Mouse (Mus musculus) kidney, embryonic 15.5 days (tissue): ENCODE data around the gene Map7. TPM values are rescaled to one million over a fixed set of nuclear protein-coding genes. Genes with fewer than 3 reads are reported as not detected.

Source experiments
- ATAC-seq: fragments of 200-750 bp; cut with Nextera tagmentation; replicated peaks from 2 replicates; pipeline ENCODE4 v1.8.0; 2017; ENCODE audit warnings: moderate TSS enrichment; ENCODE audit not compliant: low FRiP score
- H3K27ac ChIP-seq: fragments of 300-500 bp; sonication (generic); 2 replicates; pipeline ENCODE4 v1.5.1; 2015; ENCODE audit warnings: mild to moderate bottlenecking, inconsistent platforms
- H3K27me3 ChIP-seq: fragments of 300-500 bp; sonication (generic); 2 replicates; pipeline ENCODE4 v1.6.1; 2015; ENCODE audit warnings: inconsistent platforms
- H3K36me3 ChIP-seq: fragments of 300-500 bp; sonication (generic); 2 replicates; pipeline ENCODE4 v1.6.1; 2015; ENCODE audit warnings: inconsistent platforms
- H3K4me1 ChIP-seq: fragments of 300-500 bp; sonication (generic); 2 replicates; pipeline ENCODE4 v1.6.1; 2015; ENCODE audit warnings: inconsistent platforms
- H3K4me2 ChIP-seq: fragments of 300-500 bp; sonication (generic); 2 replicates; pipeline ENCODE4 v1.6.1; 2015; ENCODE audit warnings: moderate library complexity, mild to moderate bottlenecking, inconsistent platforms
- H3K4me3 ChIP-seq: fragments of 300-500 bp; sonication (generic); replicated peaks from 2 replicates; pipeline ENCODE4 v1.5.1; 2015; ENCODE audit warnings: mild to moderate bottlenecking, inconsistent platforms
- H3K9ac ChIP-seq: fragments of 300-500 bp; sonication (generic); 2 replicates; pipeline ENCODE4 v1.6.1; 2015; ENCODE audit warnings: mild to moderate bottlenecking, inconsistent platforms
- H3K9me3 ChIP-seq: fragments of 300-500 bp; sonication (generic); replicated peaks from 2 replicates; pipeline ENCODE4 v1.6.1; 2016; ENCODE audit warnings: inconsistent platforms
- WGBS: fragments of 180-500 bp; shearing (Covaris S2); methylation state at CpG from one replicate; pipeline ENCODE4 v1.1.7; 2015; ENCODE audit warnings: mixed read lengths; 5-methylcytosine and 5-hydroxymethylcytosine counted together
- polyA plus RNA-seq: library from polyadenylated mRNA; unstranded; fragments of >200 nt; fragmentation: Nextera tagmentation; extraction: Ambion mirVana; gene quantifications from 2 replicates; pipeline ENCODE4 v1.2.1, GENCODE M21; 2015

The Map7 gene
- polyA plus RNA-seq, 1 experiment from 2014 or later = 26.7 TPM

GRCm38 (mm10) chr10:20219538-20219937 is 71.3 kb downstream of the Map7 start:
- Histone ChIP-seq H3K27me3 (no peaks in the 10 kb centered on the region), H3K27ac (no peak overlapping the region), H3K9me3 (no peaks in the 10 kb centered on the region), H3K9ac (no peak overlapping the region), H3K4me2 (no peak overlapping the region), H3K36me3 (no peaks in the 10 kb centered on the region), H3K4me1 (peaks cover 6% of the 10 kb centered on the region), H3K4me3 (no peak overlapping the region)
- no peak for ATAC-seq
- 74% methylated on average over 8 of the region's 8 CpGs for WGBS

GRCm38 (mm10) chr10:20220443-20221071 is 72.3 kb downstream of the Map7 start:
- Histone ChIP-seq H3K9me3 (no peaks in the 10 kb centered on the region), H3K27me3 (no peaks in the 10 kb centered on the region), H3K4me2 (no peak overlapping the region), H3K27ac (peak overlapping the region; percentile 37; the same call in 1 of the 2 replicates), H3K4me3 (no peak overlapping the region), H3K36me3 (no peaks in the 10 kb centered on the region), H3K9ac (no peak overlapping the region), H3K4me1 (peaks cover 6% of the 10 kb centered on the region)
- no peak for ATAC-seq
- 52% methylated on average over 10 of the region's 10 CpGs for WGBS

GRCm38 (mm10) chr10:20222011-20222410 is 73.7 kb downstream of the Map7 start:
- peaks cover 8% of the 10 kb centered on the region for H3K4me1 ChIP-seq
- no peak overlapping the region for H3K4me2 ChIP-seq
- H3K9ac ChIP-seq = no peak overlapping the region
- no peak for ATAC-seq
- H3K36me3 ChIP-seq = no peaks in the 10 kb centered on the region
- H3K27ac ChIP-seq = no peak overlapping the region
- no peaks in the 10 kb centered on the region for H3K9me3 ChIP-seq
- no peaks in the 10 kb centered on the region for H3K27me3 ChIP-seq
- WGBS = 85% methylated on average over 4 of the region's 4 CpGs
- no peak overlapping the region for H3K4me3 ChIP-seq

DNA sequence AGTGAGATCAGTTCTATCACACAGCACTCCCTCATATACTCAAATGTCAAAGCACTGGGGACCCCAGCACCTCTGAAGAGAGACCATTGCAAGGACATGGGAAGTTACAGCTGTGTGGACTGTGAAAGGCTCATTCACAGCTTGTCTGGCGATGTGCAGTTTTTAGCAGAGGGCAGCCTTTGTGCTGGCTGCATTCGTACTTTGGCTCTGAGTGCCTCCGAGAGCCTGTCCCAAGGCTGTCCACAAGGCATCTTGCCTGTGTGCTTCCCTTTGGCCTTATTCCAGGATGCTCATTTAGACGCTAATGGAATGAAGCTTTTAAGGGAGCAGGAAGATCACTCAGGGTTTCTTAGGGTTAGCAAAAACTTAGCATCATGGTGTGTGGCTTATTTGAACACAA is 78.5 kb downstream of the Map7 start:
- Histone ChIP-seq H3K27ac (no peak overlapping the region), H3K9me3 (no peaks in the 10 kb centered on the region), H3K9ac (no peak overlapping the region), H3K27me3 (no peaks in the 10 kb centered on the region), H3K36me3 (peaks cover 6% of the 10 kb centered on the region; the same call in 1 of the 2 replicates), H3K4me3 (no peak overlapping the region), H3K4me1 (0 out of 2 replicates have a peak, but pooled peaks cover 2% of the 10 kb centered on the region), H3K4me2 (no peak overlapping the region)
- no peak for ATAC-seq
- WGBS = 68% methylated on average over 4 of the region's 4 CpGs

- no peaks in the 10 kb centered on the region for H3K27me3 ChIP-seq
- H3K4me3 ChIP-seq = no peak overlapping the region
- no peak overlapping the region for H3K4me2 ChIP-seq
- 85% methylated on average over 5 of the region's 5 CpGs for WGBS
- H3K27ac ChIP-seq = no peak overlapping the region
- 0 out of 2 replicates have a peak, but pooled peaks cover 2% of the 10 kb centered on the region for H3K4me1 ChIP-seq
- no peaks in the 10 kb centered on the region for H3K9me3 ChIP-seq
- H3K9ac ChIP-seq = no peak overlapping the region
- peaks cover 23% of the 10 kb centered on the region for H3K36me3 ChIP-seq
- no peak for ATAC-seq
Measured at GRCm38 (mm10) chr10:20230026-20230425, 81.8 kb downstream of the Map7 start.

- no peaks in the 10 kb centered on the region for H3K27me3 ChIP-seq
- H3K36me3 ChIP-seq = peaks cover 23% of the 10 kb centered on the region
- H3K4me1 ChIP-seq = no peaks in the 10 kb centered on the region
- ATAC-seq = no peak
- no peaks in the 10 kb centered on the region for H3K9me3 ChIP-seq
- no peak overlapping the region for H3K9ac ChIP-seq
- no peak overlapping the region for H3K4me3 ChIP-seq
- H3K4me2 ChIP-seq = no peak overlapping the region
- WGBS = 92% methylated on average over 10 of the region's 10 CpGs
- H3K27ac ChIP-seq = no peak overlapping the region
Measured at GRCm38 (mm10) chr10:20233451-20233850, 85.2 kb downstream of the Map7 start.

DNA sequence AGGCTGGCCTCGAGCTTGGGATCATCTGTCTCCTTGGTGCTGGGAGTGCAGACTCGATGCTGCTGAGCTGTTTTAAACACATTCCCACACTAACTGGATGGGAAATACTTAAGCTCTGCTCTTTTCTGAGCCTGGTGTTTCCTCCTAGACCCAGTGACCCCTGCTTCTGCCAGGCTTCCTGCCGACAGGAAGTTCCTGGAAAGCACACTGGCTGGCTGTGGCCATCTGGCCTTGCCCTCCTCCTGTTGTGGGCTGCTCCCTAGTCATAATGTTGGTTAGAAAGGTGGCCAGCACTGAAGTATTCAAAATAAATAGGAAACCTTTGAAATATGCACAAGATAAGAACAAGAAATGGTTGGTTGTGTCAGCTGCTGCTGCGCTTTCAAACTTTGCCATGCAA is 86.2 kb downstream of the Map7 start:
- Histone ChIP-seq H3K27ac (no peak overlapping the region), H3K9me3 (no peaks in the 10 kb centered on the region), H3K36me3 (peaks cover 23% of the 10 kb centered on the region), H3K4me1 (no peaks in the 10 kb centered on the region), H3K9ac (no peak overlapping the region), H3K4me2 (no peak overlapping the region), H3K27me3 (no peaks in the 10 kb centered on the region), H3K4me3 (no peak overlapping the region)
- WGBS = 47% methylated on average over 4 of the region's 4 CpGs
- no peak for ATAC-seq

DNA sequence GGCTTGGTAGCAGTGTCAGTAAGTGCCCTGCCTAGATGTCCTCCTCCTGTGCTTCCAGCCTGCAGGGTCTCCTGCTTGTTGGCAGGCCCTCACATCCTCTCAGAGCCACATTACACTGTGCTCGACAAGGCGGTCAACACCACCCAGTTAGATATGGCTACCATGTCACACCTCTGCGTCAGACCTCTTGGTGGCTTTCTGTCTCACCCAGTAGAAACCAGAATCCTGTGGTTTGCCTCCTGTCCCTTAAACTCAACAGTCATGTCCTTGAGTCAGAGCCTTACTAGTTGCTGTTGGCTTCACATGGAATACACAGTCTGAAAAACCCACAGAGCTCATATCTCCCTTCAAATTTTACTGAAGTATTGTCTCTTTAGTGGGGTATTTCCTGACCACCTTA is 87.4 kb downstream of the Map7 start:
- no peaks in the 10 kb centered on the region for H3K9me3 ChIP-seq
- WGBS = 89% methylated on average over 3 of the region's 3 CpGs
- H3K27me3 ChIP-seq = no peaks in the 10 kb centered on the region
- H3K4me2 ChIP-seq = no peak overlapping the region
- ATAC-seq = no peak
- H3K27ac ChIP-seq = no peak overlapping the region
- no peak overlapping the region for H3K4me3 ChIP-seq
- no peaks in the 10 kb centered on the region for H3K4me1 ChIP-seq
- no peak overlapping the region for H3K9ac ChIP-seq
- H3K36me3 ChIP-seq = peaks cover 23% of the 10 kb centered on the region

GRCm38 (mm10) chr10:20236241-20236640 is 88.0 kb downstream of the Map7 start:
- Histone ChIP-seq H3K4me3 (no peak overlapping the region), H3K27ac (no peak overlapping the region), H3K36me3 (peaks cover 23% of the 10 kb centered on the region), H3K9me3 (no peaks in the 10 kb centered on the region), H3K27me3 (no peaks in the 10 kb centered on the region), H3K4me2 (no peak overlapping the region), H3K9ac (no peak overlapping the region), H3K4me1 (no peaks in the 10 kb centered on the region)
- ATAC-seq = no peak
- 91% methylated on average over 6 of the region's 6 CpGs for whole genome bisulfite sequencing

- Histone ChIP-seq H3K4me1 (0 out of 2 replicates have a peak, but pooled peaks cover under 1% of the 10 kb centered on the region), H3K9ac (no peak overlapping the region), H3K27ac (no peak overlapping the region), H3K27me3 (no peaks in the 10 kb centered on the region), H3K4me3 (no peak overlapping the region), H3K4me2 (no peak overlapping the region), H3K36me3 (peaks cover 7% of the 10 kb centered on the region; the same call in 1 of the 2 replicates), H3K9me3 (no peaks in the 10 kb centered on the region)
- ATAC-seq = no peak
- WGBS = 80% methylated on average over 5 of the region's 5 CpGs
Measured at GRCm38 (mm10) chr10:20238281-20238680, 90.0 kb downstream of the Map7 start.

- 71% methylated on average over 6 of the region's 6 CpGs for WGBS
- Histone ChIP-seq H3K4me3 (no peak overlapping the region), H3K9me3 (no peaks in the 10 kb centered on the region), H3K36me3 (peaks cover 3% of the 10 kb centered on the region; the same call in 1 of the 2 replicates), H3K4me2 (no peak overlapping the region), H3K27me3 (no peaks in the 10 kb centered on the region), H3K4me1 (0 out of 2 replicates have a peak, but pooled peaks cover 3% of the 10 kb centered on the region), H3K27ac (no peak overlapping the region), H3K9ac (no peak overlapping the region)
- ATAC-seq = no peak
Measured at GRCm38 (mm10) chr10:20240858-20241257, 92.6 kb downstream of the Map7 start.

GRCm38 (mm10) chr10:20243321-20243720 is 95.0 kb downstream of the Map7 start:
- no peak overlapping the region for H3K9ac ChIP-seq
- no peak for ATAC-seq
- no peak overlapping the region for H3K4me3 ChIP-seq
- 0 out of 2 replicates have a peak, but pooled peaks cover 3% of the 10 kb centered on the region for H3K4me1 ChIP-seq
- no peak overlapping the region for H3K27ac ChIP-seq
- no peak overlapping the region for H3K4me2 ChIP-seq
- H3K9me3 ChIP-seq = no peaks in the 10 kb centered on the region
- 83% methylated on average over 7 of the region's 7 CpGs for WGBS
- no peaks in the 10 kb centered on the region for H3K27me3 ChIP-seq
- peaks cover 11% of the 10 kb centered on the region; the same call in 1 of the 2 replicates for H3K36me3 ChIP-seq

- no peaks in the 10 kb centered on the region for H3K27me3 ChIP-seq
- H3K4me1 ChIP-seq = 0 out of 2 replicates have a peak, but pooled peaks cover 3% of the 10 kb centered on the region
- H3K9me3 ChIP-seq = no peaks in the 10 kb centered on the region
- H3K9ac ChIP-seq = no peak overlapping the region
- H3K4me2 ChIP-seq = no peak overlapping the region
- no peak overlapping the region for H3K27ac ChIP-seq
- H3K36me3 ChIP-seq = peaks cover 11% of the 10 kb centered on the region; the same call in 1 of the 2 replicates
- no peak overlapping the region for H3K4me3 ChIP-seq
- no peak for ATAC-seq
- WGBS = 89% methylated on average over 11 of the region's 11 CpGs
Measured at GRCm38 (mm10) chr10:20245082-20245481, 96.8 kb downstream of the Map7 start.
